Mouse (Mus musculus) hindbrain, embryonic 14.5 days (tissue): ENCODE measurements around the gene Dars2. TPM values are rescaled to one million over a fixed set of nuclear protein-coding genes. Genes with fewer than 3 reads are reported as not detected.
"Not testable (repeated sequence)": the region's sequence is repeated elsewhere in the genome, so short reads cannot be mapped to it uniquely, and the experiment has no call there.

Source experiments
- ATAC-seq: fragments of 200-750 bp; cut with Nextera tagmentation; 2 replicates; pipeline ENCODE4 v1.8.0; 2017; ENCODE audit warnings: moderate number of reproducible peaks, mild to moderate bottlenecking, moderate TSS enrichment, moderate library complexity; ENCODE audit not compliant: low FRiP score
- DNase-seq: peaks from one replicate; pipeline ENCODE4 v3.0.0-alpha.2; 2015; ENCODE audit warnings: low spot score
- H3K27ac ChIP-seq: fragments of 300-500 bp; sonication (generic); 2 replicates; pipeline ENCODE4 v1.5.1; 2014; ENCODE audit warnings: mild to moderate bottlenecking, moderate library complexity
- H3K27me3 ChIP-seq: fragments of 300-500 bp; sonication (generic); 2 replicates; pipeline ENCODE4 v1.6.1; 2014; ENCODE audit warnings: mild to moderate bottlenecking, low read length, mixed read lengths; ENCODE audit not compliant: control insufficient read depth, insufficient read depth
- H3K36me3 ChIP-seq: fragments of 300-500 bp; sonication (generic); replicated peaks from 2 replicates; pipeline ENCODE4 v1.6.1; 2014; ENCODE audit not compliant: control insufficient read depth, insufficient read depth
- H3K4me1 ChIP-seq: fragments of 300-500 bp; sonication (generic); replicated peaks from 2 replicates; pipeline ENCODE4 v1.6.1; 2014; ENCODE audit warnings: antibody characterized with exemption, low read length, mixed read lengths; ENCODE audit not compliant: control insufficient read depth, insufficient read depth
- H3K4me2 ChIP-seq: fragments of 300-500 bp; sonication (generic); replicated peaks from 2 replicates; pipeline ENCODE4 v1.6.1; 2014; ENCODE audit warnings: mild to moderate bottlenecking, moderate library complexity
- H3K4me3 ChIP-seq: fragments of 300-500 bp; sonication (generic); replicated peaks from 2 replicates; pipeline ENCODE4 v1.5.1; 2014; ENCODE audit warnings: mild to moderate bottlenecking, low read length
- H3K9ac ChIP-seq: fragments of 300-500 bp; sonication (generic); 2 replicates; pipeline ENCODE4 v1.6.1; 2014
- H3K9me3 ChIP-seq: fragments of 300-500 bp; sonication (generic); 2 replicates; pipeline ENCODE4 v1.6.1; 2016; ENCODE audit warnings: low read length; ENCODE audit not compliant: control insufficient read depth
- WGBS: fragments of 180-500 bp; shearing (Covaris S2); extraction: QIAGEN DNeasy Blood & Tissue Kit; methylation state at CpG from one replicate; pipeline ENCODE4 v1.1.7; 2014; 5-methylcytosine and 5-hydroxymethylcytosine counted together
- polyA plus RNA-seq: library from polyadenylated mRNA; unstranded; fragments of >200 nt; fragmentation: Nextera tagmentation; extraction: Ambion mirVana; gene quantifications from 2 replicates; pipeline ENCODE4 v1.2.1, GENCODE M21; 2014

Dars2 gene
- polyA plus RNA-seq, 1 experiment from 2014 or later: 28.3 TPM

DNA sequence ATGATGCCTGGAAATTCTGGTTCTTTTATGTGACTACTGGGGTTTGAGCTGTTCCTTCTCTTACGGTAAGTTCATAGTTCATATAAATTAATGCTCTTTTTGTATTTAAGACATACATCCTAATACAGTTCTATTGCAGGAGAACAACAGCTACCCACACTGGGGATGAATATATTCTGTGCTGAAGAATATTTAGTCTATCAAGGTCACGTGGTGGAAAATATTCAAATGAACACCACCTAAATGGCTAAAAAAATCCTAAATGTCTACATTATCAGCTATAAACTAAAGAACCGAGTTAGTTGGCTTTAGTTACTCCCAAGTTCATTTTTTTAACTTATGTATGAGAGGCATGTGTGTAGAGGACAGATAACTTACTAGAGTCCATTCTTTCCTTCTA, 40.4 kb downstream of the Dars2 start:
- ATAC-seq: no peak
- H3K4me2 ChIP-seq: no peak overlapping the region
- 94% methylated on average over 3 of the region's 3 CpGs for WGBS
- no peaks in the 10 kb centered on the region for H3K27me3 ChIP-seq
- H3K9me3 ChIP-seq: no peaks in the 10 kb centered on the region
- no peak for DNase-seq
- no peak overlapping the region for H3K9ac ChIP-seq
- no peak overlapping the region for H3K27ac ChIP-seq
- peaks cover 11% of the 10 kb centered on the region; the same call in 1 of the 2 replicates for H3K4me1 ChIP-seq
- peaks cover 64% of the 10 kb centered on the region for H3K36me3 ChIP-seq
- H3K4me3 ChIP-seq: no peak overlapping the region

- H3K4me1 ChIP-seq, DNase-seq, H3K27ac ChIP-seq, H3K9ac ChIP-seq, ATAC-seq, H3K9me3 ChIP-seq, H3K4me2 ChIP-seq, H3K27me3 ChIP-seq, H3K4me3 ChIP-seq: not testable (repeated sequence)
- WGBS: 97% methylated on average over 1 of the region's 1 CpGs
- peaks cover 64% of the 10 kb centered on the region for H3K36me3 ChIP-seq
Observed at GRCm38 (mm10) chr1:161028427-161028826, 42.0 kb downstream of the Dars2 start.

- no peaks in the 10 kb centered on the region for H3K9me3 ChIP-seq
- H3K9ac ChIP-seq: no peak overlapping the region
- 90% methylated on average over 2 of the region's 2 CpGs for WGBS
- H3K36me3 ChIP-seq: peaks cover 58% of the 10 kb centered on the region
- no peaks in the 10 kb centered on the region for H3K4me1 ChIP-seq
- H3K27ac ChIP-seq: no peak overlapping the region
- ATAC-seq (no peak), DNase-seq (no peak)
- H3K4me2 ChIP-seq: no peak overlapping the region
- H3K4me3 ChIP-seq: no peak overlapping the region
- no peaks in the 10 kb centered on the region for H3K27me3 ChIP-seq
Observed at GRCm38 (mm10) chr1:161027196-161027595, 43.3 kb downstream of the Dars2 start.

DNA sequence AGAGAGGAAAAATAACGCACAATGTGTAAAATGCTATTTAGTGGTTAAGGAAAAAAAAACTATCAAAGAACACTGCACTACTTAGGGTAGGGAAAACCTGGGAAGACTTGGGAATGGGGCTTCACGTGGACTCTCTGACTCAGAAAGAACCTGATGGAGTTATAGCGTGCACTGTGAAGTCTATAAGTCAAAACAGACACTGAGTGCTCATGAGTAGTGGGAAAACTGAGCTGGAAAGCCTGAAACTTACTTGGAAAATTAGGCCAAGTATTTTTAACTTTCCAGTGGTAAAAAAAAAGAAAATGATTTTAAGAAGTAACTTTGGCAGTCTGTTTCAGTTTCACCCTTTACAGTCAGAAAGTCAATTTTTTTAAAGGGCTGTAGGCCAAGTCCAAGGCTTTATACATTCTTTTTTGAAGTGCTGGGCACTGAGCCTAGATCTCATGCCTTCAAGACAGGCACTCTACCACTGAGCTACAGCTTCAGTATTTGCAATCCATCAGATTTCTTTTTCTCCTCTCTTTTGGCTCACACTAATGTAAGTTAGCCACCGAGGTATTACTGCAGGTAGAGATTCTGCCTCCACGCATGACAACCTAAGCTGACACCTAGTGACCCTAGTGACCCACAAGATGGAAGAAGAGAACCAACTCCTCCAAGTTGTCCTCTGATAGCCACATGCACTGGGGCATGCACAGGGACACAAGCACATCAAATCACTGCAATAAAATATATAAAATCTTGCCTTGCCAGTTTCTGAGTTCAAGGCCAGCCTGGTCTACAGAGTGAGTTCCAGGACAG, 44.8 kb downstream of the Dars2 start:
- DNase-seq (no peak), ATAC-seq (no peak)
- H3K4me3 ChIP-seq: no peak overlapping the region
- no peaks in the 10 kb centered on the region for H3K4me1 ChIP-seq
- no peak overlapping the region for H3K4me2 ChIP-seq
- no peak overlapping the region for H3K27ac ChIP-seq
- no peaks in the 10 kb centered on the region for H3K9me3 ChIP-seq
- WGBS: 96% methylated on average over 5 of the region's 5 CpGs
- no peak overlapping the region for H3K9ac ChIP-seq
- no peaks in the 10 kb centered on the region for H3K27me3 ChIP-seq
- peaks cover 45% of the 10 kb centered on the region for H3K36me3 ChIP-seq

DNA sequence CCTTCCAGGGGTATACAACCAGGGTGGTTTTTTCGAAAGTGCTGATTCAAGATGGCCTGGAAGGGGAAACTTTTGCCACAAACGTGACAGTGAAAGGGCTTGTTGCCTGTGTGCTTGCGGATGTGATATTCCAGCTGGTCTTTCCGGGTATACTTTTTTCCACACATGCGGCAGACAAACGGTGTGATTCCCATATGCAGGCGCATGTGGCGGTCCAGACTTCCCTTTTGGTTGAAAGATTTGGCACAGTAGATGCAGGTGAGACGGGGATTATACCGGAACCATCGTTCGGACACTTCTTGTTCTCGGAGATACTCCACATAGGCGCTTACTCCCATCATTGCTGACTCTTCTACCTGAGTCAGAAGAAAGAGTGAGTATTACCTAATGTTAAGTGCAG, 50.4 kb downstream of the Dars2 start:
- Histone ChIP-seq H3K4me1 (0 out of 2 replicates have a peak, but pooled peaks cover 2% of the 10 kb centered on the region), H3K9ac (no peak overlapping the region), H3K4me3 (no peak overlapping the region), H3K27ac (no peak overlapping the region), H3K27me3 (no peaks in the 10 kb centered on the region), H3K9me3 (no peaks in the 10 kb centered on the region), H3K4me2 (no peak overlapping the region), H3K36me3 (peaks cover 42% of the 10 kb centered on the region)
- DNase-seq (no peak), ATAC-seq (no peak)
- 97% methylated on average over 14 of the region's 14 CpGs for WGBS

- WGBS: 89% methylated on average over 2 of the region's 2 CpGs
- Histone ChIP-seq H3K4me3 (no peak overlapping the region), H3K4me2 (no peak overlapping the region), H3K9ac (no peak overlapping the region), H3K4me1 (0 out of 2 replicates have a peak, but pooled peaks cover 2% of the 10 kb centered on the region), H3K36me3 (peaks cover 53% of the 10 kb centered on the region), H3K27me3 (no peaks in the 10 kb centered on the region), H3K9me3 (no peaks in the 10 kb centered on the region), H3K27ac (no peak overlapping the region)
- no peak for ATAC-seq
- no peak for DNase-seq
Observed at GRCm38 (mm10) chr1:161016378-161016777, 54.1 kb downstream of the Dars2 start.

- Histone ChIP-seq H3K9me3 (no peaks in the 10 kb centered on the region), H3K27me3 (no peaks in the 10 kb centered on the region), H3K27ac (no peak overlapping the region), H3K36me3 (peaks cover 25% of the 10 kb centered on the region), H3K4me2 (no peak overlapping the region), H3K9ac (no peak overlapping the region), H3K4me1 (no peaks in the 10 kb centered on the region), H3K4me3 (no peak overlapping the region)
- WGBS: 94% methylated on average over 4 of the region's 4 CpGs
- ATAC-seq: no peak
- no peak for DNase-seq
Observed at GRCm38 (mm10) chr1:161010436-161010835, 60.0 kb downstream of the Dars2 start.

GRCm38 (mm10) chr1:161008038-161008437, 62.4 kb downstream of the Dars2 start:
- Histone ChIP-seq H3K27ac (no peak overlapping the region), H3K9me3 (no peaks in the 10 kb centered on the region), H3K27me3 (no peaks in the 10 kb centered on the region), H3K4me3 (no peak overlapping the region), H3K4me1 (no peaks in the 10 kb centered on the region), H3K36me3 (peaks cover 27% of the 10 kb centered on the region), H3K9ac (no peak overlapping the region), H3K4me2 (no peak overlapping the region)
- DNase-seq (no peak), ATAC-seq (no peak)
- 93% methylated on average over 2 of the region's 2 CpGs for WGBS

DNA sequence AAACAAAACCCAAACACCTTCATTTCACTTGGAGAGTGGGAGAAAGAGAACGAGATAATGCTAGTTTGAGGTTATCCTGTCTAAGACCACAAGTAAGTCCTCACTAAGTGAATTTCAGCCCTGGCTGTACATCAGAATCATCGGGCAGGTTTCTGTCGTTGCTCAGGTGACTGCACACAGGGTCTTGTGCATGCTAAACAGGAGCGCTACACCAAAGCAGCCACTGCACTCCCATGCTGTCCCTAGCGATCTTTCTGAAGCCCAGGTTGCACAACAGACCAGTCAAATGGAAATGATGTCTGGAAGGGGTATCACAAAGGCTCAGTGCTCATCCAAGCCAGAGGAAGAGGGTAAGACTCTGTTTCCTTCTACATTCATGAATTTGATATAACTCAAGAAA, 64.0 kb downstream of the Dars2 start:
- ATAC-seq (no peak), DNase-seq (no peak)
- Histone ChIP-seq H3K9ac (no peak overlapping the region), H3K4me3 (no peak overlapping the region), H3K36me3 (peaks cover 17% of the 10 kb centered on the region), H3K4me1 (no peaks in the 10 kb centered on the region), H3K9me3 (no peaks in the 10 kb centered on the region), H3K4me2 (no peak overlapping the region), H3K27ac (no peak overlapping the region), H3K27me3 (no peaks in the 10 kb centered on the region)
- WGBS: 81% methylated on average over 5 of the region's 5 CpGs
